Mouse (Mus musculus) Muller cell, postnatal 12 days (primary cell): ENCODE measurements around the gene Camsap3.
"Not testable (repeated sequence)": the region's sequence is repeated elsewhere in the genome, so short reads cannot be mapped to it uniquely, and the experiment has no call there.

Experiments used
- DNase-seq: peaks from one replicate; pipeline ENCODE4 v3.0.0-alpha.2; 2015; ENCODE audit errors: inconsistent ontology term

Camsap3 gene

GRCm38 (mm10) chr8:3586993-3587390 is at the start of gene Camsap3:
TSS of gene Camsap3 (plus strand) at chr8:3587293.
- DNase-seq, result no peak

- DNase-seq, result no peak
Observed at GRCm38 (mm10) chr8:3537666-3538065, 49.4 kb upstream of the Camsap3 start.

GRCm38 (mm10) chr8:3539146-3539545 is 47.9 kb upstream of the Camsap3 start:
- DNase-seq, result no peak

- no peak for DNase-seq
Observed at GRCm38 (mm10) chr8:3540076-3540475, 47.0 kb upstream of the Camsap3 start.

- DNase-seq, result no peak
Observed at GRCm38 (mm10) chr8:3546511-3546910, 40.6 kb upstream of the Camsap3 start.

- DNase-seq, result no peak
Observed at GRCm38 (mm10) chr8:3552240-3552639, 34.9 kb upstream of the Camsap3 start.

- DNase-seq, result no peak
Observed at GRCm38 (mm10) chr8:3556114-3556513, 31.0 kb upstream of the Camsap3 start.

GRCm38 (mm10) chr8:3567641-3568371 is 19.3 kb upstream of the Camsap3 start, which contains the start of gene C330021F23Rik:
TSS of gene C330021F23Rik (plus strand) at chr8:3567990.
- peak; percentile 72 for DNase-seq

GRCm38 (mm10) chr8:3568378-3568777 is 18.7 kb upstream of the Camsap3 start:
- DNase-seq, result no peak

- no peak for DNase-seq
Observed at GRCm38 (mm10) chr8:3569784-3570183, 17.3 kb upstream of the Camsap3 start.

- no peak for DNase-seq
Observed at GRCm38 (mm10) chr8:3574546-3574945, 12.5 kb upstream of the Camsap3 start.

GRCm38 (mm10) chr8:3576211-3576960 is 10.7 kb upstream of the Camsap3 start:
- no peak for DNase-seq

- no peak for DNase-seq
Observed at GRCm38 (mm10) chr8:3579390-3580364, 7.4 kb upstream of the Camsap3 start.

- not testable (repeated sequence) for DNase-seq
Observed at GRCm38 (mm10) chr8:3581961-3582360, 5.1 kb upstream of the Camsap3 start.

GRCm38 (mm10) chr8:3586452-3586851 is 641 bp upstream of the Camsap3 start:
- DNase-seq, result no peak

- peak; percentile 57 for DNase-seq
Observed at GRCm38 (mm10) chr8:3587391-3588257, 531 bp downstream of the Camsap3 start.

- peak; percentile 39 for DNase-seq
Observed at GRCm38 (mm10) chr8:3588258-3588633, 1.2 kb downstream of the Camsap3 start.

- DNase-seq, result no peak
Observed at GRCm38 (mm10) chr8:3593470-3593869, 6.4 kb downstream of the Camsap3 start.

- no peak for DNase-seq
Observed at GRCm38 (mm10) chr8:3594466-3594865, 7.4 kb downstream of the Camsap3 start.

GRCm38 (mm10) chr8:3598054-3598453 is 11.0 kb downstream of the Camsap3 start:
- DNase-seq, result no peak

- DNase-seq, result no peak
Observed at GRCm38 (mm10) chr8:3599219-3599618, 12.1 kb downstream of the Camsap3 start.
